Mouse (Mus musculus): ENCODE data around the gene Olfr1377. TPM values are rescaled to one million over a fixed set of nuclear protein-coding genes. Genes with fewer than 3 reads are reported as not detected.

Gene Olfr1377
- polyA plus RNA-seq (2014; fragmentation: Illumina TruSeq; extraction: RNeasy Lipid Tissue Mini Kit (QIAGEN cat#74804); ENCODE audit: low replicate concordance) = not detected

DNA sequence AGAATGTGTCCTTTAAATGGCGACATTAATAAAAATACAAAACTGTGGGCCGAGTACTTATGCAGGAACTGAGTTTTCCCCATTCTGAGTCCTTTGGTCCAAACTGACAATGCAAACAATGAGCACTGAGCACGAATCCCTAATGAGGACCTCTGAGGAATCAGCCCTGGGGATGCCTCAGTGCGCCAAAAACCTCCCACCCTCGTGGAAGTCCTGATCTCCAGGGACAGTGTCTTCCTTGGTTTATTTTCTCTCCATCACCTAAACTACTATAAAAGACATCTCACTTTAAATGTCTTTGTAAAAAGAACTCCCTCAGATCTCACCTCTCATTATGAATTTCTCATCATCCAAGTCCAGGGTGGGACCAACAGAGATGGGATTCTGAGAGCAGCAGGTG is at the start of gene Olfr1377:
Gene Olfr1377, plus strand, starts transcription at position 301 of the 400 bp plus-strand sequence.

DNA sequence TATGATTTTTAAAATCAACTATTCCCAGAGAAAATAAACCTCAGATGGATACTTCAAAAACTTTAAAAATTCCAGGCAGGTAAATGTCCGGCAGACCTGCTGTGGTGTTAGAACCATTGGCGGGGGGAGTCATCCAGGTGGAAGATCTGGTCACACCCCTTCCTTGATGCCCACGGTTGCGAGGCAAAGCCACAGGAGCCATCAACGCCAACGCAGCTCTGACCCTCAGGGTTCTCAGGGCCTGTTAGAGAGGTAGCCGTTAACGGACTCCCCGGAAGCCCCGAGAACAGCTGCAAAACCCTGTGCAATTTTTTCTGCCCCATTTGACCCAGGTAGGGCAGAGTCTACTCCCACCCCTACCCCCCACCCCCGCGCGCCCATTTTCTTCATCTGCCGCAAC is 38.3 kb upstream of the Olfr1377 start, which contains the start of gene 4933414I15Rik:
Gene 4933414I15Rik, minus strand, starts transcription at position 260 of the 400 bp plus-strand sequence.

DNA sequence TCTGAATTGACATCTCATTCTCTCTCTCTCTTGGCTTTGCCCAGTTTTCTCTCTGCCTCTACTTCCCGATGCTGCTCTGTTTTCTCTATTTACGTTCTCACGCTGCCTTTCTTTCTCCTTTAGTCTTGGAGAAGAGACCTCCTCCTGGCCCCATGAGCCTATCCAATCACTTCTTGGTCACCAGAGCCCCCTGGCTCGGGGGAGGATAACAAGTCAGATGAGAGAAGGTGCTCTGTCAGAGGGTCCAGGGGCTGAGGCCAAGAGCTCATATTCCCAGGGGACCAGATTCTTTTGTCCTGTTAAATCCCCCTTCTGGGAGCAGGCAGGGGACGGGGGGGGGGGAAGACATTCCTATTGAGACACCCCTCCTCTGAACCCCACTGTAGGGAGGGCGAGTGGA is 28.1 kb upstream of the Olfr1377 start, which contains the start of gene Prop1:
Gene Prop1, minus strand, starts transcription at position 101 of the 400 bp plus-strand sequence.

DNA sequence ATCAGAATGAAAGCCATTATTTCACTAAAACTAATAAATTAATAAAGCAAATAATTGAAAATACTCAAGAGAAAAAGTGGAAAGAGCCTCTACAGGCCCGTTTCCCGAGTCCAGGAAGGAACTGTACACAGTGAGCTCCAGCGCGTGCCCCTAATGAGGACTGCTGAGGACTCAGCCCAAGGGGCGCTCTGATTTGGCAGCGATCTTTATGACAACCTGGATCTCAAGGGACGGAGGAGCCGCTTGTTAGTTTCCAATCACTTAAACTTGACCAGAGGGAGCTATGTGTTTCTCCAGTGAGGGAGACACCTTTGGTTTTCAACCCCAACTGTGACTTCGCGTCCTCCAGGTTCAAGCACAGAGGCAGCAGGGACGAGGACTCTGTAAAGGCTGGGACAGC is 15.5 kb upstream of the Olfr1377 start, which contains the start of gene Olfr1378:
Gene Olfr1378, plus strand, starts transcription at position 301 of the 400 bp plus-strand sequence.

DNA sequence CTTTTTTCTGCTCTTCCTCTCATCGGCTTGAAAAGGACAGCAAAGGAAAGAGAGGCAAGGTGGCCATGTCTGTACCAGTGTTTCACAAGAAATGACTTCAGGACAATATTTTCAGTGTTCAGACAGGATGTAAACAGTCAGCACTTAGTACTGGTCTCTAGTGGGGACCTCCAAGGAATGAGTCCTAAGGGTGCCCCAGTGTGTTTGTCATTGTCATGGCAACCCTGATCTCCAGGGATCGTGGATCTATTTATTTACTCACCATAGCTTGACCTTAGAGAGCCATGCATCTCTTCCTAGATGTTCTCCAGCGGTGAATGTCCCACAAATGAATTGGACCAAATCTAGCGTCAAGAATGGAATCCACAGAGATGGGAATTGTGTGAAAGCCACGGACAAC is 21.5 kb downstream of the Olfr1377 start, which contains the start of gene Olfr51:
Gene Olfr51, plus strand, starts transcription at position 301 of the 400 bp plus-strand sequence.

DNA sequence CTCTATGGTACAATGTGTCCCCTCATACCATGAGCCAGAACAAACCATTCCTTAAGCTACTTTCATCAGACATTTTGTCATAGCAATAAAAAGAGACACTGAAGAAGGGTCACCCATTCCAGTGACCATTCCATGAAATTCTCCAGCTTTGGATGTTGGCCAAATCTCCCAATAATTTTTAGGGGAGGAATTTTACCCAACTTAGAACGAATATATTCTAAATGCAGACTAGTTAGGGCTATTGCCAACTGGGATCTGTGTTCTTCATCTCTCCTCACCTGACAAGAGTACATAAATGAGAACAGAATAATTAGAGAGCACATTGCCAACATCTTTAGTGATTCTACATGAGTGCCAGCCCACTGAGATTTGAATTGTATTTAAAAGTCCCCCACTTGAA is 32.2 kb downstream of the Olfr1377 start, which contains the start of gene Olfr54:
Gene Olfr54, plus strand, starts transcription at position 301 of the 400 bp plus-strand sequence.

Other genes starting within 250 kb of the Olfr1377 start
- 3.0 TPM for gene Zfp354c, start 154.2 kb upstream of the Olfr1377 start, polyA plus RNA-seq (2014; fragmentation: Illumina TruSeq; extraction: RNeasy Lipid Tissue Mini Kit (QIAGEN cat#74804); ENCODE audit: low replicate concordance)
- 0.22 TPM for gene Zfp879, start 140.4 kb upstream of the Olfr1377 start, polyA plus RNA-seq (2014; fragmentation: Illumina TruSeq; extraction: RNeasy Lipid Tissue Mini Kit (QIAGEN cat#74804); ENCODE audit: low replicate concordance)
- not detected for gene Grm6, start 131.3 kb upstream of the Olfr1377 start, polyA plus RNA-seq (2014; fragmentation: Illumina TruSeq; extraction: RNeasy Lipid Tissue Mini Kit (QIAGEN cat#74804); ENCODE audit: low replicate concordance)
- gene Zfp454, start 94.3 kb upstream of the Olfr1377 start, polyA plus RNA-seq (2014; fragmentation: Illumina TruSeq; extraction: RNeasy Lipid Tissue Mini Kit (QIAGEN cat#74804); ENCODE audit: low replicate concordance) = 0.48 TPM
- 7.6 TPM for gene Zfp2, start 65.8 kb upstream of the Olfr1377 start, polyA plus RNA-seq (2014; fragmentation: Illumina TruSeq; extraction: RNeasy Lipid Tissue Mini Kit (QIAGEN cat#74804); ENCODE audit: low replicate concordance)
- 0.89 TPM for gene Zfp354b, start 50.3 kb upstream of the Olfr1377 start, polyA plus RNA-seq (2014; fragmentation: Illumina TruSeq; extraction: RNeasy Lipid Tissue Mini Kit (QIAGEN cat#74804); ENCODE audit: low replicate concordance)
- gene 4933414I15Rik, start 38.2 kb upstream of the Olfr1377 start, polyA plus RNA-seq (2014; fragmentation: Illumina TruSeq; extraction: RNeasy Lipid Tissue Mini Kit (QIAGEN cat#74804); ENCODE audit: low replicate concordance) = not detected
- not detected for gene Prop1, start 28.2 kb upstream of the Olfr1377 start, polyA plus RNA-seq (2014; fragmentation: Illumina TruSeq; extraction: RNeasy Lipid Tissue Mini Kit (QIAGEN cat#74804); ENCODE audit: low replicate concordance)
- gene Olfr1378, start 15.4 kb upstream of the Olfr1377 start, polyA plus RNA-seq (2014; fragmentation: Illumina TruSeq; extraction: RNeasy Lipid Tissue Mini Kit (QIAGEN cat#74804); ENCODE audit: low replicate concordance) = not detected
- gene Olfr51, start 21.6 kb downstream of the Olfr1377 start, polyA plus RNA-seq (2014; fragmentation: Illumina TruSeq; extraction: RNeasy Lipid Tissue Mini Kit (QIAGEN cat#74804); ENCODE audit: low replicate concordance) = not detected
- gene Olfr54, start 32.3 kb downstream of the Olfr1377 start, polyA plus RNA-seq (2014; fragmentation: Illumina TruSeq; extraction: RNeasy Lipid Tissue Mini Kit (QIAGEN cat#74804); ENCODE audit: low replicate concordance) = not detected
- gene Olfr1375, start 66.1 kb downstream of the Olfr1377 start, polyA plus RNA-seq (2014; fragmentation: Illumina TruSeq; extraction: RNeasy Lipid Tissue Mini Kit (QIAGEN cat#74804); ENCODE audit: low replicate concordance) = not detected
- 14.6 TPM for gene Zfp354a, start 77.3 kb downstream of the Olfr1377 start, polyA plus RNA-seq (2014; fragmentation: Illumina TruSeq; extraction: RNeasy Lipid Tissue Mini Kit (QIAGEN cat#74804); ENCODE audit: low replicate concordance)
- gene Gm12569, start 238.5 kb downstream of the Olfr1377 start, polyA plus RNA-seq (2014; fragmentation: Illumina TruSeq; extraction: RNeasy Lipid Tissue Mini Kit (QIAGEN cat#74804); ENCODE audit: low replicate concordance) = not detected

Data from small intestine, adult 10 weeks (tissue).